Mouse (Mus musculus): ENCODE data around the gene Abhd2.
"Not testable (repeated sequence)": the region's sequence is repeated elsewhere in the genome, so short reads cannot be mapped to it uniquely, and the experiment has no call there.

GRCm38 (mm10) chr7:79283671-79283941 is 10.6 kb downstream of the Abhd2 start:
- not testable (repeated sequence) for TF ChIP-seq POLR2A (IDR thresholded peaks at IDR 0.05; ENCODE audit: insufficient read depth, low read length); CTCF (IDR thresholded peaks at IDR 0.05; ENCODE audit: low read depth, low read length)
